Mouse (Mus musculus): ENCODE results near the gene March1.
"Not testable (repeated sequence)": the region's sequence is repeated elsewhere in the genome, so short reads cannot be mapped to it uniquely, and the experiment has no call there.

Gene March1

GRCm38 (mm10) chr8:66415234-66415633 is 797.5 kb downstream of the March1 start:
- DNase-seq (ENCODE audit: low spot score) = no peak

GRCm38 (mm10) chr8:66417591-66417990 is 799.9 kb downstream of the March1 start:
- DNase-seq (ENCODE audit: low spot score) = not testable (repeated sequence)

DNA sequence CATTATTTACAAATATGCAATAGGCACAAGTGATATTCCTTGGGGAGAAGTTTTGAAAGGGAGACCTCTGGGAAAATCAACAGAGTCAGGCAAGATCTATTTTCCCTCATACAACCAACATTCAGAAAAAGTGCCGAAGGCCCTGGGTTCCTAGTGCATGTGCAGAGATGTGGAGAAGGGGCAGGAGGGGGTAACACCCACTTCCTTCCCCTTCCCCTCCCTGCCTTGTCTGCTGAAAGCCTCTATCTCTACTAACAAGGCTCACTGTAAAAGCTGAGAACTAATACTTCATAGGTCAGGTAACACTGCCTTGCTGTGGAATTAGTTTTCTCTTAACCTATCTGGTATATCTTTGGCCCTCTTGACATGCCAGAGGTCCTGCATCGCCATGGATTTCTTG is 812.9 kb downstream of the March1 start:
- no peak for DNase-seq (ENCODE audit: low spot score)

- DNase-seq (ENCODE audit: low spot score) = no peak
These were observed 815.9 kb downstream of the March1 start for GRCm38 (mm10) chr8:66433577-66433976.

DNA sequence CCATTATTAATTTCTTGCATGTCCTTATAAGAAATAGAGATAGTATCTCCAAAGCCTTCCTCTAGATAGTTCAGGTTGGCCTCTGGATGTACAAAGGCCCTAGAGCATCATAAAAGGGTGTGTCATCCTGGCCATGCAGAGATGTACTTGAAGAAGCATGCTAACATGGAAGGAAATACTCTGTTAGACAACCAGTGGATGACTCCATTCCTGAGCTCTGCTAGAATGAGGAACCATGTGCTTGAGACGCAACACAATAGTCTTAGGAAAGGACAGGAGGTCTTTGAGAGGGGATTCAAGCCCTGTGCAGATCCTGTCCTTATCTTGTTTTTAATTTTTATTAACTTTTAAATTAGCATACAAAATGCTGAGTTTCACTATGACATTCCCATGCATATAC is 819.1 kb downstream of the March1 start:
- DNase-seq (ENCODE audit: low spot score) = no peak

GRCm38 (mm10) chr8:66437929-66438328 is 820.2 kb downstream of the March1 start:
- no peak for DNase-seq (ENCODE audit: low spot score)

DNA sequence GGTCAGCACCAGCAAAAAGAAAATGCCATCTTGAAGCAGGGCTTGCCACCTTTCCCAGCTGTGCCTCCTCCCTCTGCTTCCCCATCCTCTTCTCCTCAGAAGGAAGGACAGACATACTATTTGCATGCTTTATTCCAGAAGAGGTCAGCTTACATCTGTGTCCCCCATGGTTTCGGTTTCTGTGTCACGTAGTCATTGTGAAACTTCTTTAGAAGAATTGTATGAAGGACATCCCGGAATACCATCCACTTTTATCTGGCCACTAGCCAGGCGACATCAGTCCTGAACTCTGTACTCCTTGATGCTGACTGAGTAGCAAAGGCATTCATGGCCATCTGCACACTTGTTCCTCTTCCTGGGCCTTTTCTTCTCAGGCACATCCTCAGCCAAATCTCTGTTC is 820.8 kb downstream of the March1 start:
- DNase-seq (ENCODE audit: low spot score) = no peak

GRCm38 (mm10) chr8:66441123-66441522 is 823.4 kb downstream of the March1 start:
- DNase-seq (ENCODE audit: low spot score) = no peak

DNA sequence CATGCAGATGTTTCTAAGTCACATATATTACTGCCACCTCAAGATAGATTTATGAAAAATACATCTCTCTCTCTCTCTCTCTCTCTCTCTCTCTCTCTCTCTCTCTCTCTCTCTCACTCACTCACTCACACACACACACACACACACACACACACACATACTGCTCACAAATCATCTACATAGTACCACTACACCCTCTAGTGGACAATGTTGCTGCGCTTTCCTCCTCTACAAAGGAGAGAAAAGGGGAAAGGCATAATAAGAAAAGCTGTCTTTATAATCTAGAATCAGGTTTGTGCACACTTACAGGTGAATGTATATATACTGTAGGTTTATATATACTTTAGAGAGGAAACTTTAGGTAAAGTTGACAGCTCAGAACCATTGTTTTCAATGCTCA is 825.1 kb downstream of the March1 start:
- DNase-seq (ENCODE audit: low spot score) = no peak

- DNase-seq (ENCODE audit: low spot score) = no peak
These were observed 826.4 kb downstream of the March1 start for GRCm38 (mm10) chr8:66444141-66444540.

DNA sequence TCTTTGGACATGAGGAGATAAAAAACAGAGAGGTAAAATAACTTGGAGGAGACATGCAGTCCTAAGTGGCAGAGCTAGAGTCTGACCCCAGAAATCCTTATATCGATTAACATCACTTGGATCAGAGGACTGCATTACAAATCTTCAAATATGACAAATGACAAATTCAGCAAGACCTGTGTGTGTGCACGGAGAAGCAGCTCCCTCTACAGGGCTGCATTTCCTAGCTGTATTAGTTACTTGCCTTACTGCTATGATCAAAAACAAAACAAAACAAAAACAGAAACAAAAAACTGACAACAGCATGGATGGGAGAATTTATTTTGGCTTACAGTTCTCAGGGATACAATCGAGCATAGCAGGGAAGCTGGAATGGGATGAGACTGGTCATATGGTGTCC is 827.7 kb downstream of the March1 start:
- DNase-seq (ENCODE audit: low spot score) = no peak

DNA sequence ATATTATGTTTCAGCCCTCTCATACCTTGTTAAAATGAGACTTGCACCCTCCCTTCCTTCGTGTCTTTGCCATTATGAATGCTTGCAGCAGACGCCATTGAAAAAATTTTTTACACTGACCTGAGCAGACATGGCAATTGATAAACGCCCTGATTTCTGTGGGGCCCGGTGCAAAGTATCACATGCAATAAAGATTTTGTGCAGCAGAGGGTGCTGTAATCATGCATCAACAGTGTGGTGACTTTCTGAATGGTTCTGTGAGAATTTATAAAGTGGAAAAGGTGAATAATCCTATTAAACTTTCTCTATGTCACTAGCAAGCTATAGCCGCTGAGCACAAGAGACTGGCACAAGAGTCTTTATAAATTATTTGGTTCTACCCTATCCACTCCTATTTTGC is 833.0 kb downstream of the March1 start:
- peak; percentile 36 for DNase-seq (ENCODE audit: low spot score)

DNA sequence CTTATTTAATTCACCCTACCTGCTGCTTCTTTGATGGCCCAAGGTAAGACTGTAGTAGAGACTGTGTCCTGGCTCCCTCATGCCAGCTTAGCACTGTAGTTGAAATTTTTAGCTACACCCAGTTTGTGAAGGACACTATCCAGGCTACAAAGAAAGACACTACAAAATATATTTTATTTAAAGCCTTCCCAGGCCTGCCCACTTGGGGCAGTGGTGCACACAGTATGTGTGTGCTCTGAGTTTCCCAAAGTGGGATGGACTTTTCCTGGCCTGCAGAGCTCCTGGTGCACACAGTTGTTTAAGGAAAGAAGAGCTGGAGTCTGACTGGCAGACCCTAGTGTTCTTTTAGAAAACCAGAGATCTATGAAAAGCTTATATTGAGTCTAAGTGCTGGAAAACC is 839.4 kb downstream of the March1 start:
- no peak for DNase-seq (ENCODE audit: low spot score)

- DNase-seq (ENCODE audit: low spot score) = no peak
These were observed 852.1 kb downstream of the March1 start for GRCm38 (mm10) chr8:66469821-66470220.

DNA sequence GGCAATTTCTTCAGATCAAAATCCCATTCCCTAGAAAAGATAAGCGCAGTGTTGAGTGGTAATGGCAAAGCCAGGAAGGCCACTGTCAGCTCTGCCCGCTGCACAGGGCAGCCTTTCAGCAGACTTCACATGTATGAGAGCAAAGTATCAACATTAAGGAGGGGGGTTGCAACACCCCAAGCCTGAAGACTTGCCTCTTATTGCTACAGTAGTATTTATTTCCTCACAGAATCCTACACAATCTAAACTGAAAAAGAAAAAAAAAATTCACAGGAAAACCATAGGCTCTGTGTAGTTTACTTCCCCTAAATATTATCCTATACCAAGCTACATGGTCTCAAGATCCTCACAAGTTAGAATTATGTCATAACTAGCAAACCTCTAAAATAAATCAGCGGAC is 859.2 kb downstream of the March1 start:
- DNase-seq (ENCODE audit: low spot score) = no peak

GRCm38 (mm10) chr8:66486084-66486763 is 868.5 kb downstream of the March1 start, which contains the start of gene Tma16:
TSS of gene Tma16 (minus strand) at chr8:66486530.
- peak; percentile 75 for DNase-seq (ENCODE audit: low spot score)

DNA sequence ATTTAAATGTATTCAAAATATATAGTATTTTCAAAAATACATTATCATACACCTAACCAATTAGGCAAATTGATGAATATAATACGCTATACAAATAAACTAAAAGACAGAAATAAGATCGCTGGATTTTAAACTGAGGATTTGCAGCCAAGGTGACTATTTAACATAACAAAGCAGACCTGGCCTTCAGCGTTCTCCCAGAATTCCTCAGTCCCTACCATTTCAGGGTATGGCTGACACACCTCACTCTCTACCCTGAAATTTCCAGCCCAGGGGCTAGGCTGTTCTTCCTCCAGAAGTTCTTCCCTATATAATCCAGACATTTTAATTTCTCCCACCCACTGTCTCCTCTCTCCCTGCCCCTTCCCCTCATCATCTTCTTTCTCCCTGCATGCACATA is 870.9 kb downstream of the March1 start:
- DNase-seq (ENCODE audit: low spot score) = no peak

GRCm38 (mm10) chr8:66490624-66491023 is 872.9 kb downstream of the March1 start:
- DNase-seq (ENCODE audit: low spot score) = no peak

- no peak for DNase-seq (ENCODE audit: low spot score)
These were observed 876.8 kb downstream of the March1 start for GRCm38 (mm10) chr8:66494496-66494895.

- DNase-seq (ENCODE audit: low spot score) = peak; percentile 68
These were observed 878.0 kb downstream of the March1 start for GRCm38 (mm10) chr8:66495726-66496125.

DNA sequence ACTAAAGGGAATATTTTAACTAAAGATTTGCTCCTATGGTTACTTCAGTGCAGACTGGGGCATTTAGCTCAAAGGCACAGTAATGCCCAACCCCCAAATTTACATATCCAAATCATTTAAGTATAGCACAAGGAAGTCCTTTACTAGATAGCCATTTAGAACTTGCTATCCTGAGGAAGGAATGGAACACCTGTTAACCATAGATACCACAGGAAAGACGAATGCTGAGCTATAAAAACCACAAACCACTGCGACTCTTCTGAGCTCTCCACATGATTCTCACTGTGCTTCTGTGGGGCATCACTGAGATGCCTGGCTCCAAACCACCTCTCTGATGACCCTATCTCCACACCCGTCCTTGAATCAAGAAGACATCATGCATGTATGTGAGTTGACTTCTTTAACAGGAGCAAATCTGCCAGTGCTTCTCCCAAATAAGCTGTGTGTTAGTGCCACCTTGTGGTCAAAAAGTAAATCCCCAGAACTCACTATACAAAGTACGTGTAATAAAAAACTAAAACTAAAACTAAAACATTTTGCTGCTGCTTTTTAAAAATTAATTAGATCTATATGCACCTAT is 879.4 kb downstream of the March1 start:
- DNase-seq (ENCODE audit: low spot score) = no peak

GRCm38 (mm10) chr8:66503381-66503780 is 885.7 kb downstream of the March1 start:
- DNase-seq (ENCODE audit: low spot score) = no peak

- DNase-seq (ENCODE audit: low spot score) = no peak
These were observed 893.8 kb downstream of the March1 start, which contains the start of gene Tktl2 for GRCm38 (mm10) chr8:66511537-66511936. TSS of gene Tktl2 (plus strand) at chr8:66511756.

- DNase-seq (ENCODE audit: low spot score) = no peak
These were observed 901.4 kb downstream of the March1 start for GRCm38 (mm10) chr8:66519149-66519548.

All from urinary bladder, postnatal 25 days (tissue).